Mouse (Mus musculus): ENCODE measurements around the gene P4ha3.

Gene P4ha3

GRCm38 (mm10) chr7:100307872-100308653 lies 22.7 kb downstream of the P4ha3 start:
- peak; percentile 61 for DNase-seq

GRCm38 (mm10) chr7:100309216-100309615 lies 23.9 kb downstream of the P4ha3 start:
- no peak for DNase-seq

GRCm38 (mm10) chr7:100309679-100310078 lies 24.4 kb downstream of the P4ha3 start:
- DNase-seq = no peak

GRCm38 (mm10) chr7:100310290-100310689 lies 25.0 kb downstream of the P4ha3 start:
- no peak for DNase-seq

GRCm38 (mm10) chr7:100312716-100313115 lies 27.4 kb downstream of the P4ha3 start:
- DNase-seq = no peak

- no peak for DNase-seq
Measured at GRCm38 (mm10) chr7:100316924-100317323, 31.6 kb downstream of the P4ha3 start.

- no peak for DNase-seq
Measured at GRCm38 (mm10) chr7:100317534-100317933, 32.2 kb downstream of the P4ha3 start.

- DNase-seq = no peak
Measured at GRCm38 (mm10) chr7:100323721-100324120, 38.4 kb downstream of the P4ha3 start.

GRCm38 (mm10) chr7:100325482-100325881 lies 40.2 kb downstream of the P4ha3 start:
- no peak for DNase-seq

GRCm38 (mm10) chr7:100327514-100327913 lies 42.2 kb downstream of the P4ha3 start:
- DNase-seq = no peak

- DNase-seq = no peak
Measured at GRCm38 (mm10) chr7:100328636-100329035, 43.3 kb downstream of the P4ha3 start.

GRCm38 (mm10) chr7:100331269-100331668 lies 45.9 kb downstream of the P4ha3 start:
- DNase-seq = no peak

- no peak for DNase-seq
Measured at GRCm38 (mm10) chr7:100335921-100336320, 50.6 kb downstream of the P4ha3 start.

- DNase-seq = no peak
Measured at GRCm38 (mm10) chr7:100354984-100355383, 69.7 kb downstream of the P4ha3 start.

- no peak for DNase-seq
Measured at GRCm38 (mm10) chr7:100356324-100356723, 71.0 kb downstream of the P4ha3 start.

GRCm38 (mm10) chr7:100356768-100357167 lies 71.4 kb downstream of the P4ha3 start:
- DNase-seq = no peak

- DNase-seq = no peak
Measured at GRCm38 (mm10) chr7:100357856-100358255, 72.5 kb downstream of the P4ha3 start.

GRCm38 (mm10) chr7:100363162-100363561 lies 77.8 kb downstream of the P4ha3 start:
- DNase-seq = no peak

- no peak for DNase-seq
Measured at GRCm38 (mm10) chr7:100364888-100365287, 79.6 kb downstream of the P4ha3 start.
